Mouse (Mus musculus) kidney, embryonic 15.5 days (tissue): ENCODE measurements around the gene Prkcsh. TPM values are rescaled to one million over a fixed set of nuclear protein-coding genes. Genes with fewer than 3 reads are reported as not detected.
A peak's percentile ranks its signal among the peaks of the same experiment; 100 is the strongest.

Experiments
- ATAC-seq: fragments of 200-750 bp; cut with Nextera tagmentation; replicated peaks from 2 replicates; pipeline ENCODE4 v1.8.0; 2017; ENCODE audit warnings: moderate TSS enrichment; ENCODE audit not compliant: low FRiP score
- H3K27ac ChIP-seq: fragments of 300-500 bp; sonication (generic); 2 replicates; pipeline ENCODE4 v1.5.1; 2015; ENCODE audit warnings: mild to moderate bottlenecking, inconsistent platforms
- H3K27me3 ChIP-seq: fragments of 300-500 bp; sonication (generic); 2 replicates; pipeline ENCODE4 v1.6.1; 2015; ENCODE audit warnings: inconsistent platforms
- H3K36me3 ChIP-seq: fragments of 300-500 bp; sonication (generic); 2 replicates; pipeline ENCODE4 v1.6.1; 2015; ENCODE audit warnings: inconsistent platforms
- H3K4me1 ChIP-seq: fragments of 300-500 bp; sonication (generic); 2 replicates; pipeline ENCODE4 v1.6.1; 2015; ENCODE audit warnings: inconsistent platforms
- H3K4me2 ChIP-seq: fragments of 300-500 bp; sonication (generic); 2 replicates; pipeline ENCODE4 v1.6.1; 2015; ENCODE audit warnings: moderate library complexity, mild to moderate bottlenecking, inconsistent platforms
- H3K4me3 ChIP-seq: fragments of 300-500 bp; sonication (generic); replicated peaks from 2 replicates; pipeline ENCODE4 v1.5.1; 2015; ENCODE audit warnings: mild to moderate bottlenecking, inconsistent platforms
- H3K9ac ChIP-seq: fragments of 300-500 bp; sonication (generic); 2 replicates; pipeline ENCODE4 v1.6.1; 2015; ENCODE audit warnings: mild to moderate bottlenecking, inconsistent platforms
- H3K9me3 ChIP-seq: fragments of 300-500 bp; sonication (generic); replicated peaks from 2 replicates; pipeline ENCODE4 v1.6.1; 2016; ENCODE audit warnings: inconsistent platforms
- WGBS: fragments of 180-500 bp; shearing (Covaris S2); methylation state at CpG from one replicate; pipeline ENCODE4 v1.1.7; 2015; ENCODE audit warnings: mixed read lengths; 5-methylcytosine and 5-hydroxymethylcytosine counted together
- polyA plus RNA-seq: library from polyadenylated mRNA; unstranded; fragments of >200 nt; fragmentation: Nextera tagmentation; extraction: Ambion mirVana; gene quantifications from 2 replicates; pipeline ENCODE4 v1.2.1, GENCODE M21; 2015

Gene Prkcsh
- polyA plus RNA-seq, 1 experiment from 2014 or later: 140 TPM

DNA sequence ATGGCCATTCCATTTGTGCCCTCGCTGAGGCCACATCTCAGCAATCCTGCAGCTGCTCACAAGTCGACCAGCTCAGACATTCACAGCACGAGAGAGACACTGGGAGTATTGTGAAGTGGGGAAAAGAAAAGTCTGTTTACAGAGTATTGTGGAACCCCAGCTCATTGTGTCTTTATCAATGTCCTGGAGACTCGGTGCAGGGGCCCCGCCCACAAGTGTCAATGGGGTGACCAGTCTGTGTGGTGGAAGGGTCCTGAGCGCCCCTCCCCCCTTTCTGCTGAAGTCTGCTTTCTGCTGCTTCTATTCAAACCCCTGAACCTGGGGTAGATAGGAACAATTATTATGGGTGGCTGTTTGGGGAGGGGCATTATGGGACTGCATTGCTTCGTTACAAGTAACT lies 25.9 kb downstream of the Prkcsh start:
- Histone ChIP-seq H3K4me3 (no peak overlapping the region), H3K36me3 (no peaks in the 10 kb centered on the region), H3K4me1 (no peaks in the 10 kb centered on the region), H3K9me3 (no peaks in the 10 kb centered on the region), H3K4me2 (no peak overlapping the region), H3K27me3 (no peaks in the 10 kb centered on the region; the same call in 1 of the 2 replicates), H3K9ac (no peak overlapping the region), H3K27ac (no peak overlapping the region)
- no peak for ATAC-seq
- 60% methylated on average over 7 of the region's 7 CpGs for WGBS

DNA sequence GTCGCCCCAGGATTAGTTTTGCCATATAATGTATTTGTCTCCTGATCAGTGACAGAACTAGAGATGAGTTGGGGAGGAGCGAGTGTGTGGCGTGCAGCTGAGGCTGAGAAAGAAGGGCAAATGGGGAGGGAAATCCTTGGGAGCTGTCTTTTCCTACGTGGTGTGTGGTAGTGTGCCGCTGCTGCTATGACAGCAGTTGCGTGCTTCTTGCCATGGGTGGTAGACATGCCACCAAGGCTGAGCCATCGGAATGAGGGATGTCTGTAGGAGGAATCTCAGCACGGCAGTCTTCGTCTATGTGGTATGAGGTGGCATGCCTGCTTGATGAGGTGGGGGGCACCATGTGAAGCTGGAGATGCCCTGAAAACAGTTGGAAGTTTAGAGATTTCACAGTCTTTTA lies 27.8 kb downstream of the Prkcsh start:
- Histone ChIP-seq H3K27me3 (no peaks in the 10 kb centered on the region), H3K9me3 (no peaks in the 10 kb centered on the region), H3K27ac (no peak overlapping the region), H3K4me3 (no peak overlapping the region), H3K9ac (no peak overlapping the region), H3K4me2 (no peak overlapping the region), H3K4me1 (no peaks in the 10 kb centered on the region), H3K36me3 (no peaks in the 10 kb centered on the region)
- no peak for ATAC-seq
- WGBS: 91% methylated on average over 9 of the region's 9 CpGs

DNA sequence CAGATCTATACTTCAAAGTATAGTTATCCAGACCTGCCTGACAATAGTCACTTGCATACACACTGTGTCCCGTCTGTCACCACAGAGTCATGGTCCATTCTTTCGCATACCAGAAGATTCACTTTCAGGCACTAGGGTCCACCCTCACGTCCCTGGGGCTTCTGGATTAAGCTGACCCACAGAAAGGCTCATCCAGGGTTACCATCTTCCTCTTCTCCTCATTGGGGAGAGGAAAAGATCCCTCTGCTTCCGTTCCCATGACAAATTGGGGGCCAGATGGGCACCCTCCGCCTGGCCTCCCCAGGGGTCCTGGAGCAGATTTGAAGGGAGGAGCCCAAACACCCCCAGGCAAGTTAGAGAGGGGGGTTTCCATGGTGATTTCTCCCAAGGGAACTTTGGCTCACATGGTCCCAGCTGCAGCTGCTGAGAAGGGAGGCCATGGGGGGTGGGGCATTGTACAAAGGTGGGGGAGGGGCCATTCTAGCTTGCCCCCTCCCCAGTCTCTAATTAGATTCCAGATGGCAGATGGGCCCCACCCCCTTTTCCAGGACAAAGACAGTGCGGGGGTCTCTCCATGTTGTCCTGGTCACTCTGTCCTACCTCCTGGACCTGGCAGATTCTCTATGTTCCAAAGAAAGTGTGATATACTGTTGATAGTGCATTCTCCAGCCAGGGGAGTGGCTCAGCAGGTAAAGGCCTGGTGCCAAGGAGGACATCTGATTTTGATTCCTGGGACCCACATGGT lies 32.9 kb downstream of the Prkcsh start:
- WGBS: 55% methylated on average over 6 of the region's 6 CpGs

DNA sequence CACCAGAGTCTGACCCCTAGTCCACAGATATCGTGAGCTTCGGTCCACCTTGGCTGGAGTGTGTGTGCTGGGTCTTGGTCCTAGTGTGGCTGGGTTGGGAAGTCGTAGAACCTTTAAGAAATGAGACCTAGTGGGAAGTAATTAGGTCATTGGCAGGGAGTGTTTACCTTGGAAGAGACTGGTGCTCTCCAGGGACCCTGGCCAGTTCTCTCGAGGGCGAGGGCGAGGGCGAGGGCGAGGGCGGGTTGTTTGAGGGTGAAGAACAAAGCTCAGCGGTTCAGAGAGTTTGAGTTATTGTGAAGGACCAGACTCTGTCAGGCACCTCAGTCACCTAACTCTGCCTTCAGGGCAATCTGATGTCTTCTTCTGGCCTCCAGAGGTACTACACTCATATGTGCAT lies 35.2 kb downstream of the Prkcsh start:
- H3K9me3 ChIP-seq: no peaks in the 10 kb centered on the region
- H3K9ac ChIP-seq: no peak overlapping the region
- 71% methylated on average over 10 of the region's 10 CpGs for WGBS
- H3K27ac ChIP-seq: no peak overlapping the region
- no peaks in the 10 kb centered on the region for H3K36me3 ChIP-seq
- no peak overlapping the region for H3K4me3 ChIP-seq
- H3K4me1 ChIP-seq: no peaks in the 10 kb centered on the region
- no peak for ATAC-seq
- no peaks in the 10 kb centered on the region for H3K27me3 ChIP-seq
- no peak overlapping the region for H3K4me2 ChIP-seq

More for the DNA sequence above, 32.9 kb downstream of the Prkcsh start:
- no peaks in the 10 kb centered on the region for H3K36me3 ChIP-seq
- no peaks in the 10 kb centered on the region for H3K4me1 ChIP-seq
- no peak overlapping the region for H3K9ac ChIP-seq
- no peak overlapping the region for H3K27ac ChIP-seq
- no peak overlapping the region for H3K4me2 ChIP-seq
- H3K27me3 ChIP-seq: no peaks in the 10 kb centered on the region
- no peak for ATAC-seq
- no peak overlapping the region for H3K4me3 ChIP-seq
- no peaks in the 10 kb centered on the region for H3K9me3 ChIP-seq

DNA sequence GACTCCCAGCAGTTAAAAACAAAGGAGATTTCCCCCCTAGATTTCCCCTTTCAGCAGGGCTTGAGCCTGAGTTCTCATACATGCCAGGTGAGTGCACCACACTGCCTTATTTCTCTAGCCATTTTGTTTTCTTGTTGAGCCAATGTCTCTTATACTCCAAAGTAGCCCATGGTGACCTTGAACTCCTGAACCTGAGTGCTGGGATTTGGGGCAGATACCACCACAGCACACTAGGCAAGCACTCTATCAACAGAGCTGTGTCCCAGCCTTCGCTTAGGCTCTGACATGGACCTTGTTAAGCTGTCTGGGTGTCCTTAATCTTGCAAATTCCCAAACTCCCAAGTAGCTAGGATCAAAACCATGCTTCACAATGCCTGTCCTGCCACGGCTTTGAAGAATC lies 39.2 kb downstream of the Prkcsh start:
- Histone ChIP-seq H3K27me3 (no peaks in the 10 kb centered on the region), H3K9ac (no peak overlapping the region), H3K9me3 (no peaks in the 10 kb centered on the region), H3K4me2 (no peak overlapping the region), H3K27ac (no peak overlapping the region), H3K4me3 (no peak overlapping the region), H3K4me1 (no peaks in the 10 kb centered on the region), H3K36me3 (no peaks in the 10 kb centered on the region)
- no peak for ATAC-seq
- 49% methylated on average over 2 of the region's 2 CpGs for WGBS

DNA sequence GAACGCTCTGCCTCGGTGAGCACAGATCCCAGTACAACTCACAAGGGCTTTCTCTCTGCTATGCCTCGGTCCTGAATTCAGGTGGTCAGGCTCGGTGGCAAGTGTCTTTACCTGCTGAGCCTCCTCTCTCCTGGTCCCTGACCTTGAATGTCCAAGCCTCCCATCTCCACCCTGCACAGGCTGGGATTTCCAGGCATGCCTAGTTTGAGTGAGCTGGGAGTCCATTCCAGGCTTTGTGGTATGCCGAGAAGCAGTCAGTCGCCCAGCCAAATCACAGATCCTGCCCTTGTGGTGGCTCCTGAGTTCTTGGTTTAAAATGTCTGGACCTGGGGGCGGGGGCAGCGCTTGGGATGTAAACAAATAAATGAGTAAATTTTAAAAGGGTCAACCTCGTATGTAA lies 44.7 kb downstream of the Prkcsh start:
- Histone ChIP-seq H3K9ac (no peak overlapping the region), H3K4me3 (no peak overlapping the region), H3K36me3 (no peaks in the 10 kb centered on the region), H3K4me1 (peaks cover 20% of the 10 kb centered on the region), H3K27me3 (peaks cover 40% of the 10 kb centered on the region), H3K27ac (no peak overlapping the region), H3K9me3 (no peaks in the 10 kb centered on the region), H3K4me2 (no peak overlapping the region)
- ATAC-seq: no peak
- WGBS: 54% methylated on average over 9 of the region's 9 CpGs

DNA sequence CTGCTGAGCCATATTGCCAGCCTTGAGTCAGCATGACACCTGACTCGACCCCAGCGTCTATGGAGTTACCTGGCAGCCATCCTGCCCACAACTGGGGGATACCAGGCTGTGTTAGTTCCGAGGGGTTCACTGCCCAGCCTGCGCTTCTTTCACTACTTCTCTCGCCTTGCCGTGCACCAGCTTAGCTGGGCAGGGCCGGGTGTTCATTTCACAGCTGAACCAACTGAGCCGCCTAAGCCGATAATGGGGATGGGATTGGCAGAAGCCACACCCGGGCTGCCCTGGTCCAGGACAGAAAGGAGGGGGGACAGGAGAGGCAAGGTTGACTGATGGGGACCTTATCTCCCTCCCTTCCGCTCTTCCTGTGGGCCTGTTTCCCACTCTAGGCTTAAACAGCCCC lies 46.7 kb downstream of the Prkcsh start:
- Histone ChIP-seq H3K36me3 (no peaks in the 10 kb centered on the region), H3K9me3 (no peaks in the 10 kb centered on the region), H3K27ac (no peak overlapping the region), H3K4me2 (no peak overlapping the region), H3K27me3 (peaks cover 59% of the 10 kb centered on the region), H3K4me1 (peaks cover 21% of the 10 kb centered on the region), H3K9ac (no peak overlapping the region), H3K4me3 (no peak overlapping the region)
- ATAC-seq: no peak
- WGBS: 80% methylated on average over 11 of the region's 11 CpGs

DNA sequence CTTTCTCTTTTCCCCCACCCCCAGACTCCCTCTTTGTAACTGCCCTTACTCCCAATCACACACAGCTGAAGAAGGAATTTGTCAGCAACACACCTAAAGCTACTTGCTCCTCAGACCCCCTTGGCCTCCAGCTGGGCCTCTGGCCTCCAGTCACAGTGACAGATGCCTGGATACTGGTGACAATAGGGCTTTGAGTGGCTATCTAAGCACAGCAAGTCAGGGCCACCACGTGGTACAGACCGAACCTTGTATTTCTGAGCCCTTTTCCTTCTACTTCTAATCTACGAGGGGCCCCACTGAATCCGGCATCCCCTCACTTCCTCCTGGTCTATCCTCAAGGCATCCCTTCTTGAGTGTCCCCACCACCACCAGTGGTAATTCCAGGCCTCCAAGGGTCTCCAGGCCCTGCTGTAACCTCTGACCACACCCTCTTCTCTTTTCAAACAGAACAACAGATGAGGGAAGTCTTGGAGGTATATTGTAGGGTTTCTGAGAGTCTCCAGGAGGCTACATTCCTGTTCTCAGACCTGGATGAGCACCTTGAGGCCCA lies 47.2 kb downstream of the Prkcsh start:
- peaks cover 63% of the 10 kb centered on the region for H3K27me3 ChIP-seq
- H3K4me3 ChIP-seq: no peak overlapping the region
- H3K36me3 ChIP-seq: no peaks in the 10 kb centered on the region
- WGBS: 60% methylated on average over 4 of the region's 4 CpGs
- H3K9ac ChIP-seq: no peak overlapping the region
- peak overlapping the region; percentile 74; the same call in 1 of the 2 replicates for H3K4me2 ChIP-seq
- H3K27ac ChIP-seq: no peak overlapping the region
- peaks cover 26% of the 10 kb centered on the region for H3K4me1 ChIP-seq
- no peak for ATAC-seq
- no peaks in the 10 kb centered on the region for H3K9me3 ChIP-seq

DNA sequence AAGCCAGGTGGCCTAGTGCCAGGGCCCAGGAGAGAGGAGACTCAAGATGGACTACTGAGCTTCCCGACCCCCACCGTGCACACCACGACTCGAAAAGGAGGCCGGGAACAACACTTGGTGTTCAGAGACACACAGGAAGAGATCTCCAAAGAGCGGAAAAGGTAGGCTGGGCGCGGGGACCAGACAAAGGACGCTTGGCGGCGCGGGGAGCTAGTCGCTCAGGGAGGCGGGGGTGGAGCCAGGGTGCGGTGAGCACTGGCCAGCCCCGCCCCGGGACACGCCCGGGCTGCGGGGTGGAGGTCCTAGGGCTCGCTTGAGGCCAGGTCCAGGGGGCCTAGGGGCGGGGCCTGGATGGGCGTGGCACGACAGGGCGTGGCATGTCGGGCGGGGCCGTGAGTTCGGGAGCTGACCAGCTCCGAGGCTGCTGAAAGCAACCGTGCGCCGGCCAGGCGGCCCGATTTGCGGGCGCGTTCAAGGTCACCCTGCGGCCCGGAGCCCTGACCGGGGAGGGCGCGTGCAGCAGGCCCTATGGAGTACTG lies 47.8 kb downstream of the Prkcsh start:
- H3K27me3 ChIP-seq: peaks cover 69% of the 10 kb centered on the region

DNA sequence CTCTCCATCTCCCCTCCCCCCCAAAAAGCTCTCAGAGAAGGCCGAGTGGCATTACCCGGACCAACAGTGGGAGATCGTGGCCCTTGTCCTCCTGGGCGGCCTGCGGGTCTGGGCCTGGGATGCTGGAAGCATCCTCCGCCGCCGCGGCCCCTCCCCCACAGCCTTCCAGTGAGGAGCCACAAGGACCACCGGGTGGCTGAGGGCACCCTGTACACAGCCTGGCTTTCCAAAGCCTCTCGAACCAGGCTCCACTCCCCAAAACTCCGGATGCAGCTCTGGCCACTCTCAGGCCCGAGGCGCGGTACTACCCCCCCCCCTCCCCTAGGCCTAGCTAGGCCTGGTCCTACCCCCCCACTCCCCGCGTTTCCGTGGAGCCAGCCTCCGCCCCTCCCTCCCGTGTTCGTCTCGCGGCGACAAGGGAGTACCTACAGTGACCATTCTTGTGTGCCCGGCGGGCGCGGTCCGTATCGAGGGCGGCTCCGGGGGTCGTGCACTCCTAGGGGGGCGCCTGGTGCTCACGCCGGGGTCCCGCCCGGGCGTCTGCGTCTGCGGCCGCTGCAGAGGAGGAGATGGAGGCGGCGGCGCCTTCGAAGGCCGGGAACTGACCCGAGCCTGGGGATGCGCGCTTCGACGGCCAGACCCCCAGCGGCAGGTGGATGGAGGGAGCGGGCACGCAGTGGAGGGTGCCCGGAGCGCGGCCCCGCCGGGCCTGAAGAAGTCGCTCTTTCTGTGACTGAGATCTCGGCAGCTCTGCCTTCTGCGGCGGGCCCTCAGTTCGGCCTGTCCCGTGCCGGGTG lies 48.8 kb downstream of the Prkcsh start:
- Histone ChIP-seq H3K9me3 (no peaks in the 10 kb centered on the region), H3K27me3 (peaks cover 75% of the 10 kb centered on the region), H3K4me3 (peak overlapping the region; percentile 44), H3K27ac (no peak overlapping the region), H3K4me1 (peaks cover 32% of the 10 kb centered on the region), H3K36me3 (no peaks in the 10 kb centered on the region), H3K9ac (no peak overlapping the region), H3K4me2 (peak overlapping the region; percentile 74)
- ATAC-seq: no peak
- WGBS: under 1% methylated on average over 61 of the region's 67 CpGs

More for the DNA sequence above, 47.8 kb downstream of the Prkcsh start:
- H3K4me2 ChIP-seq: peak overlapping the region; percentile 74
- H3K36me3 ChIP-seq: no peaks in the 10 kb centered on the region
- H3K4me3 ChIP-seq: peak overlapping the region; percentile 44
- no peaks in the 10 kb centered on the region for H3K9me3 ChIP-seq
- ATAC-seq: peak; percentile 52; the same call in 1 of the 2 replicates
- H3K27ac ChIP-seq: no peak overlapping the region
- WGBS: under 1% methylated on average over 43 of the region's 43 CpGs
- peaks cover 27% of the 10 kb centered on the region for H3K4me1 ChIP-seq
- H3K9ac ChIP-seq: no peak overlapping the region

DNA sequence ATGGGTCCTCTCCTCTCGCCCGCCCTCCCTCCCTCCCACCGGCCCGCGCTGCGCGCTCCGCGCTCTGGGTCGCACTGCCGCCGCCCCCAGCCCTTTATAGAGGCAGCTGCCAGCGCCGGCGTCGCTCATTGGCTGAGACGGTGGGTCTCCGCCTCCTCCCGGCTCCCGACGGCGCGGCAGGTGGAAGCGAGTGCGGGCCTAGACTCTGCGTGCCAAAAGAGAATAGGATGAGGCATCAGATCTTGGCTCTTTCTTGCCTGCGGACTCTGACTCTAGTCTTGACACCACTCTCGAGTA lies 49.3 kb downstream of the Prkcsh start, which contains the start of gene Elavl3:
Elavl3 (minus strand) TSS at position 66 of the 297 bp plus-strand sequence.
- under 1% methylated on average over 18 of the region's 28 CpGs for WGBS
- peaks cover 32% of the 10 kb centered on the region for H3K4me1 ChIP-seq

DNA sequence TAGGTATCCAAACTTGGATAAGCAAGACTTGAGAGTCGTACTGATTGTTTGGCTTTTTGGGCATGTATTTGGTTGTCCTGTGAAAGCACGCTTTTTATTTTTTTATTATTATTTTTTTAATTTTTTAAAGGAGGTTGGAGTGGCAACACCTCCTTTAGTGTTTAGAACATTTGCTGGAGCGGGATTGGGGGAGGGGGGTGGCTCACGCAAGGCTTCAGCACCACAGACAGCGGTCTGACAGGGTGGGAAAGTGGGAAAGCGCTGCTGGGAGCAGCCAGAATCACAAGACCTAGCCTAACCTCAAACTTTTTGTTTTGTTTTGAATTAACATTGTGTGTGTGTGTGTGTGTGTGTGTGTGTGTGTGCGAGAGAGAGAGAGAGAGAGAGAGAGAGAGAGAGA lies 51.1 kb downstream of the Prkcsh start:
- H3K9ac ChIP-seq: no peak overlapping the region
- WGBS: 31% methylated on average over 6 of the region's 7 CpGs
- no peak overlapping the region for H3K4me3 ChIP-seq
- H3K36me3 ChIP-seq: peaks cover 18% of the 10 kb centered on the region
- peaks cover 32% of the 10 kb centered on the region for H3K4me1 ChIP-seq
- no peak for ATAC-seq
- H3K4me2 ChIP-seq: no peak overlapping the region
- no peak overlapping the region for H3K27ac ChIP-seq
- H3K9me3 ChIP-seq: no peaks in the 10 kb centered on the region
- peaks cover 72% of the 10 kb centered on the region for H3K27me3 ChIP-seq

More for the DNA sequence above, 49.3 kb downstream of the Prkcsh start, which contains the start of gene Elavl3:
- ATAC-seq: no peak
- H3K27ac ChIP-seq: no peak within 1 kb of the TSS
- peak within 1 kb of the TSS; percentile 44 for H3K4me3 ChIP-seq
- H3K27me3 ChIP-seq: peaks cover 75% of the 10 kb centered on the region
- H3K9ac ChIP-seq: no peak within 1 kb of the TSS
- peak within 1 kb of the TSS; percentile 74 for H3K4me2 ChIP-seq
- no peaks in the 10 kb centered on the region for H3K9me3 ChIP-seq
- peaks cover 1% of the 10 kb centered on the region for H3K36me3 ChIP-seq
